Mouse (Mus musculus): ENCODE results near the gene Magi1. TPM values are rescaled to one million over a fixed set of nuclear protein-coding genes. Genes with fewer than 3 reads are reported as not detected.
A peak's percentile ranks its signal among the peaks of the same experiment; 100 is the strongest.

The Magi1 gene
- polyA plus RNA-seq, 1 experiment from 2014 or later = 28.5 TPM

DNA sequence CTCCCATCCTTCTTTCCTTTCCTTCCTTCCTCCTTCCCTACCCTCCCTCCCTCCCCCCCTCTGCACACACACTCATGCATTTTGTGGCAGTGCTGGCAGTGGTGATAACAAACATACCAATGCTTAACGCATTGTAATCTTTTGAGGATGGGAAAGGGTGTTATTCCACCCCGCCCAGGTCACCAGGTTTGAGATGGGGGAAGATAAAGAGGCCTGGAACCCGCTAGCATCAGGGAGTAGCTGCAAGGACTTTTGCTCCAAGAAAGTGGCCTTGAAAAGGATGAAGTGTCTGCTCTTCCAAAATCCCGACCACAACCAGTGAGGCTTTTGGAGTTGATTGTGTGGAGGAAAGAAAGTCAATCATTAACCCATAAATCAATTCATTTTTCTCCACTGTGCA lies 218.9 kb downstream of the Magi1 start:
- no peaks in the 10 kb centered on the region; the same call in 1 of the 2 replicates for H3K4me1 ChIP-seq (ENCODE audit: control insufficient read depth, insufficient read depth, low read length)
- H3K9ac ChIP-seq (ENCODE audit: low read length) = no peak overlapping the region
- no peak overlapping the region for H3K4me3 ChIP-seq (ENCODE audit: low read depth, low read length)
- H3K27me3 ChIP-seq (ENCODE audit: control insufficient read depth, insufficient read depth, low read length) = no peaks in the 10 kb centered on the region
- ATAC-seq (ENCODE audit: low FRiP score) = no peak
- no peak overlapping the region for H3K4me2 ChIP-seq
- whole genome bisulfite sequencing = 73% methylated on average over 4 of the region's 4 CpGs
- DNase-seq (ENCODE audit: low spot score, missing footprints) = no peak
- H3K36me3 ChIP-seq (ENCODE audit: control insufficient read depth, insufficient read depth, low read length) = no peaks in the 10 kb centered on the region
- H3K27ac ChIP-seq (ENCODE audit: low read depth, low read length) = no peak overlapping the region
- H3K9me3 ChIP-seq (ENCODE audit: control insufficient read depth, low read length) = no peaks in the 10 kb centered on the region

GRCm38 (mm10) chr6:94063542-94063941 lies 220.2 kb downstream of the Magi1 start:
- Histone ChIP-seq H3K4me3 (ENCODE audit: low read depth, low read length) (no peak overlapping the region), H3K9ac (ENCODE audit: low read length) (no peak overlapping the region), H3K36me3 (ENCODE audit: control insufficient read depth, insufficient read depth, low read length) (no peaks in the 10 kb centered on the region), H3K4me2 (no peak overlapping the region), H3K4me1 (ENCODE audit: control insufficient read depth, insufficient read depth, low read length) (no peaks in the 10 kb centered on the region; the same call in 1 of the 2 replicates), H3K27me3 (ENCODE audit: control insufficient read depth, insufficient read depth, low read length) (no peaks in the 10 kb centered on the region), H3K9me3 (ENCODE audit: control insufficient read depth, low read length) (no peaks in the 10 kb centered on the region), H3K27ac (ENCODE audit: low read depth, low read length) (no peak overlapping the region)
- no peak for ATAC-seq (ENCODE audit: low FRiP score)
- DNase-seq (ENCODE audit: low spot score, missing footprints) = no peak
- WGBS = 87% methylated on average over 4 of the region's 4 CpGs

DNA sequence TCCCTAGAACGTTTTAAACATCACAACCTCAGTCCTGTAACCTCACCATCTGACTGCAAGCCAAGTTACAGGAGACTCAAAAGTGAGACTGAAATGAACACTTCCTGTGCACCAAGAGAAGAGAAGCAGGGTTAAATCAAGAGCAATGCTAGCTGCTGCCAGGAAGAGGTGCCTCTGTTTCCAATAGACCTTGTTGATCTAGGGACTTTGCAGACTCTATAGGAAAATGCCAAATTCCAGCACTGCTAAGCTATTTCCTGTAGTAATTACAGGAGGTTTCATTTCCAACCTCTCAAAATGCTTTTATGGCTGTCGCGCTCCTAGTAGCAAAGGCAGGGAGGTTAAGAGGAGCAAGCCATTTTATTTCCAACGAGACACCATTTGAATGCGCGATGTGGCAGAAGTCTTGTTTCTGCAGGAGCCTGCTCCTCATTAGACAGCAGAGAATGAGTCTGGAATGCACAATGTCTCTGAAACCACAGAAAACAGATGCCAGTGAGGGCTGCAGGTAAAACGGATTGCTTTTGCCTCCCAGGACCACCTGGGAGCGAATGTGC lies 222.2 kb downstream of the Magi1 start:
- DNase-seq (ENCODE audit: low spot score, missing footprints) (no peak), ATAC-seq (ENCODE audit: low FRiP score) (no peak)
- WGBS = 81% methylated on average over 8 of the region's 8 CpGs
- H3K36me3 ChIP-seq (ENCODE audit: control insufficient read depth, insufficient read depth, low read length) = no peaks in the 10 kb centered on the region
- no peaks in the 10 kb centered on the region for H3K4me1 ChIP-seq (ENCODE audit: control insufficient read depth, insufficient read depth, low read length)
- no peak overlapping the region for H3K27ac ChIP-seq (ENCODE audit: low read depth, low read length)
- H3K4me2 ChIP-seq = no peak overlapping the region
- no peak overlapping the region for H3K9ac ChIP-seq (ENCODE audit: low read length)
- H3K27me3 ChIP-seq (ENCODE audit: control insufficient read depth, insufficient read depth, low read length) = no peaks in the 10 kb centered on the region
- no peak overlapping the region for H3K4me3 ChIP-seq (ENCODE audit: low read depth, low read length)
- H3K9me3 ChIP-seq (ENCODE audit: control insufficient read depth, low read length) = no peaks in the 10 kb centered on the region

DNA sequence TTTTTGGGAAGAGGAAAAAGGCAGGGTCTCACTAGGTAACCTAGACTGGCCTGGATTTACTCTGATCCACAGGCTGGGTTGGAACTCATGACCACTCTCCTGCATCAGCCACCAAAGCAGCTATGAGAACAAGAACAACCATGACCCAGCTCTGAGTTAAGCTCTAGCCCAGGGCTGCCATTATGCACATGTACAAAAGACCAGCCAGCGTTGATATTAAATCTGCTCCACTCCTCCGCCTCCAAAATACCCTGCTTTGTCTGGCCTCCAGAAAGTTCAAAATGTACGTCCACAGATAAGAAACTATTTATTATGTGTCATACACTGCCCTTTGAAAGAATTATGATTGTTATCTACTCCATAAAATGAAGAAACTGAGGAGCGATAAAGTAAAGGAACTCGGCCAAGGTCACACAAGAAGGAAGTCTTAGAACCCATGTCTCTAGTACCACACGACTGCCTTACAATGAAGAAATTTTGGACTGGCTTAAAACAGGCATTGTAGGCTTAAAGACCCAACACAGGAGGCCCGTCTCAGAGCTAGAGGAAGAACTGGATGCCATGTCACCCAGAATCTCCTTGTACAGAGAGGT lies 223.0 kb downstream of the Magi1 start:
- H3K4me2 ChIP-seq = no peak overlapping the region
- 90% methylated on average over 7 of the region's 7 CpGs for WGBS
- H3K36me3 ChIP-seq (ENCODE audit: control insufficient read depth, insufficient read depth, low read length) = no peaks in the 10 kb centered on the region
- ATAC-seq (ENCODE audit: low FRiP score) (no peak), DNase-seq (ENCODE audit: low spot score, missing footprints) (no peak)
- no peak overlapping the region for H3K9ac ChIP-seq (ENCODE audit: low read length)
- H3K9me3 ChIP-seq (ENCODE audit: control insufficient read depth, low read length) = no peaks in the 10 kb centered on the region
- H3K4me3 ChIP-seq (ENCODE audit: low read depth, low read length) = no peak overlapping the region
- H3K27me3 ChIP-seq (ENCODE audit: control insufficient read depth, insufficient read depth, low read length) = no peaks in the 10 kb centered on the region
- no peaks in the 10 kb centered on the region for H3K4me1 ChIP-seq (ENCODE audit: control insufficient read depth, insufficient read depth, low read length)
- H3K27ac ChIP-seq (ENCODE audit: low read depth, low read length) = no peak overlapping the region

DNA sequence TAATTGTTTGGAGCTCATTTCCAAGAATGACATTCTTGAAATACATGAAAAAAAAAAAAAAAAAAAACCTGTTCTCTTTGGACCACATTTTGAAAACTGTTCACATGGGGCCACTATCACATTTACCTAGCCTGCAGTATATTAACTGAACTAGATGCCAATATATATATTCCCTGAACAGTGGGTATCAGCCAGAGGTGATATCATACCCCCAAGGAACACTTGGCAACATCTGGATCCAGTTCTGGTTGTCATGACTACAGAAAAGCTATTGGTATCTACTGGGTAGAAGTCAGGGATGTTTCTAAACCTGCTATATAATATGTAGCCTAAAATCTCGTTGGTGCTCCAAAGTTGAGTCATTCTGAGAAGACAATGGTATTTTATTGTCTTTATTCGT lies 224.6 kb downstream of the Magi1 start:
- no peaks in the 10 kb centered on the region for H3K9me3 ChIP-seq (ENCODE audit: control insufficient read depth, low read length)
- H3K4me2 ChIP-seq = no peak overlapping the region
- no peak for ATAC-seq (ENCODE audit: low FRiP score)
- H3K27ac ChIP-seq (ENCODE audit: low read depth, low read length) = no peak overlapping the region
- no peaks in the 10 kb centered on the region for H3K4me1 ChIP-seq (ENCODE audit: control insufficient read depth, insufficient read depth, low read length)
- H3K36me3 ChIP-seq (ENCODE audit: control insufficient read depth, insufficient read depth, low read length) = no peaks in the 10 kb centered on the region
- DNase-seq (ENCODE audit: low spot score, missing footprints) = no peak
- no peak overlapping the region for H3K4me3 ChIP-seq (ENCODE audit: low read depth, low read length)
- 89% methylated on average over 2 of the region's 2 CpGs for WGBS
- no peaks in the 10 kb centered on the region for H3K27me3 ChIP-seq (ENCODE audit: control insufficient read depth, insufficient read depth, low read length)
- no peak overlapping the region for H3K9ac ChIP-seq (ENCODE audit: low read length)

DNA sequence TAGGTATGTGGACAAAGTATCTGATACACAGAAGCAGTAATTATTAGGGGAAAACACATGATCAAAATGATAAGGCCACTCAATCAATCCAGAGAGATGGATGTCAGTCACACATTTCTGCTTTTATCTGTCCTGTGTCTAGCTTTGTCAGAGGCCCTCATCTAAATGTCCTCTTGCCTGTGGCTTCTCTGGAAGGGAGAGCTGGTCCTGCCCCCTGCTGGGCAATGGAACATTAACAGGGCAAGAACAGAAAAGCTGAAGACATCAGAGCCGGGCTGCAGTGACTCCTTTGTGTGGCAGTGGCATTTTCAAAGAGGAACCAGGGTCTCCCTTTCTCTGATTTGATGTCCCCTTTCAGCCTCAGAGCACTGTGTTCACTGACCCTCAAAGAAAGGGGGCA lies 229.8 kb downstream of the Magi1 start:
- H3K36me3 ChIP-seq (ENCODE audit: control insufficient read depth, insufficient read depth, low read length) = no peaks in the 10 kb centered on the region
- no peaks in the 10 kb centered on the region for H3K27me3 ChIP-seq (ENCODE audit: control insufficient read depth, insufficient read depth, low read length)
- no peak for DNase-seq (ENCODE audit: low spot score, missing footprints)
- no peaks in the 10 kb centered on the region for H3K9me3 ChIP-seq (ENCODE audit: control insufficient read depth, low read length)
- 4% methylated on average over 1 of the region's 1 CpGs for WGBS
- H3K27ac ChIP-seq (ENCODE audit: low read depth, low read length) = no peak overlapping the region
- no peaks in the 10 kb centered on the region for H3K4me1 ChIP-seq (ENCODE audit: control insufficient read depth, insufficient read depth, low read length)
- H3K9ac ChIP-seq (ENCODE audit: low read length) = no peak overlapping the region
- H3K4me3 ChIP-seq (ENCODE audit: low read depth, low read length) = no peak overlapping the region
- no peak overlapping the region for H3K4me2 ChIP-seq
- ATAC-seq (ENCODE audit: low FRiP score) = no peak

DNA sequence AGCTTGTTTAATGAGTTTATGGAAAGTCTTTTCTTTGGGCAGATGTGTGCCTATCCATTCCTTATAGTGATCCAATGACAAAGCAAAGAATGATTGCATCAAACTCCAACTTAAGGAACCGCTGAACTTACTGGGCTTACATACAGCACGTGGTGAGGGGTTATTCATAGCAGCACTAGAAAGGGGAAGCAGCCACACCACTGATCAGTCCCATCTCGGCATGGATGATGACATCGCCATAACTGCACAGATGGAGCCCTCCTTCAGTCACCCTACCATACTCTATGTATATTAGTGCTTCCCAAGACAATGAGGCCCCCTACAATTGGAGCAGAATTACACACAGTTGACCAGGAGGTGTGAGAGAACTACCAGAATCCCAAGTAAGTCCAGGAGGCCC lies 238.5 kb downstream of the Magi1 start:
- H3K4me1 ChIP-seq (ENCODE audit: control insufficient read depth, insufficient read depth, low read length) = peaks cover 7% of the 10 kb centered on the region; the same call in 1 of the 2 replicates
- H3K4me2 ChIP-seq = no peak overlapping the region
- no peak overlapping the region for H3K4me3 ChIP-seq (ENCODE audit: low read depth, low read length)
- no peaks in the 10 kb centered on the region for H3K27me3 ChIP-seq (ENCODE audit: control insufficient read depth, insufficient read depth, low read length)
- whole genome bisulfite sequencing = 93% methylated on average over 4 of the region's 4 CpGs
- no peak overlapping the region for H3K9ac ChIP-seq (ENCODE audit: low read length)
- no peaks in the 10 kb centered on the region for H3K36me3 ChIP-seq (ENCODE audit: control insufficient read depth, insufficient read depth, low read length)
- H3K27ac ChIP-seq (ENCODE audit: low read depth, low read length) = no peak overlapping the region
- DNase-seq (ENCODE audit: low spot score, missing footprints) (no peak), ATAC-seq (ENCODE audit: low FRiP score) (no peak)
- H3K9me3 ChIP-seq (ENCODE audit: control insufficient read depth, low read length) = no peaks in the 10 kb centered on the region

DNA sequence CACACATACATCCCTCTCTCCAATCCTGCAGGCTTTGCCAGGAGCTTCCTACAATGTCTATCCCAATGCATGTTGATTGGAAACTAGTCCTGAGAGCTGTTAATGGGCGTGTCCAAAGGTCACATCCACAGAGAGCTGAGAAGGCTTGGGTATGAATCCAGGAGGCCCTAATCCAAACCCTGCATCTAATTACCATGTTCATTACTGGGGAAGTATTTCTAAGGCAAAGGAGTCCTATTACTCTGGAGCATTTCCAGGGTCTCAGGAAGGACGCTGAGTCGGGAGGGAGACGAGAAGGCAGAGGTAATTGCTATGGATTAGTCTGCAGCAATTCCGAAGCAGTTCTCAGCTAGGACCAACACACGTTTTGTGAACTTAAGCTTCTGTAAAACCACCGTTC lies 240.3 kb downstream of the Magi1 start:
- Histone ChIP-seq H3K4me1 (ENCODE audit: control insufficient read depth, insufficient read depth, low read length) (peaks cover 7% of the 10 kb centered on the region; the same call in 1 of the 2 replicates), H3K27me3 (ENCODE audit: control insufficient read depth, insufficient read depth, low read length) (no peaks in the 10 kb centered on the region), H3K9me3 (ENCODE audit: control insufficient read depth, low read length) (no peaks in the 10 kb centered on the region; the same call in 1 of the 2 replicates), H3K27ac (ENCODE audit: low read depth, low read length) (no peak overlapping the region), H3K36me3 (ENCODE audit: control insufficient read depth, insufficient read depth, low read length) (no peaks in the 10 kb centered on the region), H3K4me2 (no peak overlapping the region), H3K4me3 (ENCODE audit: low read depth, low read length) (no peak overlapping the region), H3K9ac (ENCODE audit: low read length) (no peak overlapping the region)
- WGBS = 59% methylated on average over 7 of the region's 7 CpGs
- DNase-seq (ENCODE audit: low spot score, missing footprints) = no peak
- no peak for ATAC-seq (ENCODE audit: low FRiP score)

DNA sequence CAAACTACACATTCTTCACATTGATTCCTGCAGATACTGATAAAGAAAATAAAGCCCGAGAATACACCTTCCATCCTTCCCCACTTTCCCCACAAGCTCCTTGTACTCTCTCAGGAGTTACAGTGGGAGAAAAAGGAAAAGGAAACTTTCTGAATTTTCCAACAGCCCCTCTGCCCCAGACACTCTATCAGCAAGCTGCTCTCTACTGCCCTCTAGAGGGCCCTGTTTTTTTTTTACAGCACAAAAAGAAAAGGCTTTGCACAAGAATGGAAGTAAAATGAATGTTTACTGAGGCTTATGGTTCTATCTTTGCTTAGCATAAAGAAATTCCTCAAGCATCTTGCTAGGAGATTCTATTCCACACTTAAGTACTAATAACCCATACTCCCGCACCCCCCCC lies 243.6 kb downstream of the Magi1 start:
- ATAC-seq (ENCODE audit: low FRiP score) (no peak), DNase-seq (ENCODE audit: low spot score, missing footprints) (peak; percentile 97)
- Histone ChIP-seq H3K9ac (ENCODE audit: low read length) (no peak overlapping the region), H3K4me1 (ENCODE audit: control insufficient read depth, insufficient read depth, low read length) (peaks cover 7% of the 10 kb centered on the region; the same call in 1 of the 2 replicates), H3K27ac (ENCODE audit: low read depth, low read length) (no peak overlapping the region), H3K36me3 (ENCODE audit: control insufficient read depth, insufficient read depth, low read length) (no peaks in the 10 kb centered on the region), H3K4me2 (no peak overlapping the region), H3K4me3 (ENCODE audit: low read depth, low read length) (no peak overlapping the region), H3K27me3 (ENCODE audit: control insufficient read depth, insufficient read depth, low read length) (no peaks in the 10 kb centered on the region), H3K9me3 (ENCODE audit: control insufficient read depth, low read length) (no peaks in the 10 kb centered on the region; the same call in 1 of the 2 replicates)
- WGBS = 54% methylated on average over 2 of the region's 2 CpGs
